Mouse (Mus musculus) heart, adult 8-10 months (tissue): ENCODE data around the gene Celsr1. TPM values are rescaled to one million over a fixed set of nuclear protein-coding genes. Genes with fewer than 3 reads are reported as not detected.
"Not testable (repeated sequence)": the region's sequence is repeated elsewhere in the genome, so short reads cannot be mapped to it uniquely, and the experiment has no call there.

ENCODE experiments used
- DNase-seq: peaks from one replicate; pipeline ENCODE4 v3.0.0; 2022; ENCODE audit warnings: low spot score
- total RNA-seq, 4 experiments: library from RNA; stranded (reverse); gene quantifications; 2 replicates each; pipeline ENCODE4 v1.2.4; 2022

The Celsr1 gene
- total RNA-seq, 4 experiments from 2014 or later, result 3.2 to 7.3 (median 4.5) TPM

- DNase-seq, result no peak
Measured at GRCm38 (mm10) chr15:85899396-85899795, 134.2 kb downstream of the Celsr1 start.

GRCm38 (mm10) chr15:85897113-85897512 is 136.5 kb downstream of the Celsr1 start:
- no peak for DNase-seq

- DNase-seq, result peak; percentile 57
Measured at GRCm38 (mm10) chr15:85896284-85896683, 137.3 kb downstream of the Celsr1 start.

- DNase-seq, result no peak
Measured at GRCm38 (mm10) chr15:85893871-85894270, 139.7 kb downstream of the Celsr1 start.

GRCm38 (mm10) chr15:85892498-85893118 is 141.0 kb downstream of the Celsr1 start:
- no peak for DNase-seq

GRCm38 (mm10) chr15:85891971-85892370 is 141.6 kb downstream of the Celsr1 start:
- no peak for DNase-seq

- no peak for DNase-seq
Measured at GRCm38 (mm10) chr15:85889235-85889634, 144.3 kb downstream of the Celsr1 start.

- DNase-seq, result no peak
Measured at GRCm38 (mm10) chr15:85885606-85886005, 148.0 kb downstream of the Celsr1 start.

GRCm38 (mm10) chr15:85879498-85879895 is 154.1 kb downstream of the Celsr1 start:
- no peak for DNase-seq

GRCm38 (mm10) chr15:85878848-85879497 is 154.6 kb downstream of the Celsr1 start, which contains the start of gene Trmu:
TSS of gene Trmu (plus strand) at chr15:85879312.
- DNase-seq, result peak; percentile 87

- no peak for DNase-seq
Measured at GRCm38 (mm10) chr15:85877336-85877735, 156.2 kb downstream of the Celsr1 start.

- DNase-seq, result peak; percentile 79
Measured at GRCm38 (mm10) chr15:85867696-85868095, 165.9 kb downstream of the Celsr1 start.

- DNase-seq, result not testable (repeated sequence)
Measured at GRCm38 (mm10) chr15:85865913-85866312, 167.7 kb downstream of the Celsr1 start.

GRCm38 (mm10) chr15:85859490-85860031 is 174.0 kb downstream of the Celsr1 start, which contains the start of gene Gtse1:
TSS of gene Gtse1 (plus strand) at chr15:85859745.
- peak; percentile 97 for DNase-seq

GRCm38 (mm10) chr15:85858980-85859489 is 174.5 kb downstream of the Celsr1 start:
- DNase-seq, result no peak

- DNase-seq, result no peak
Measured at GRCm38 (mm10) chr15:85851656-85852392, 181.8 kb downstream of the Celsr1 start.

Other genes starting within 250 kb of the Celsr1 start
- gene Cdpf1, start 222.1 kb downstream of the Celsr1 start, total RNA-seq, result 10 to 100 TPM; 27.1 to 38.5 (median 31.0) TPM
- gene Pkdrej, start 212.0 kb downstream of the Celsr1 start, total RNA-seq, result 1 to 10 TPM; 3.1 to 5.4 (median 4.6) TPM
- gene Ttc38, start 201.5 kb downstream of the Celsr1 start, total RNA-seq, result 10 to 100 TPM; 17.9 to 22.2 (median 19.6) TPM
- gene Gtse1, start 174.0 kb downstream of the Celsr1 start, total RNA-seq, result under 1 TPM; 0.19 to 0.52 (median 0.29) TPM
- 10 to 100 TPM; 12.6 to 23.9 (median 18.2) TPM for gene Trmu, start 154.5 kb downstream of the Celsr1 start, total RNA-seq
- gene Gramd4, start 23.9 kb upstream of the Celsr1 start, total RNA-seq, result 10 to 100 TPM; 26.1 to 31.8 (median 27.3) TPM
- 10 to 100 TPM; 25.5 to 32.9 (median 29.4) TPM for gene Cerk, start 152.4 kb upstream of the Celsr1 start, total RNA-seq
- gene Tbc1d22a, start 180.7 kb upstream of the Celsr1 start, total RNA-seq, result 10 to 100 TPM; 24.9 to 30.8 (median 27.7) TPM